Mouse (Mus musculus): ENCODE data around the gene Tmem240. TPM values are rescaled to one million over a fixed set of nuclear protein-coding genes. Genes with fewer than 3 reads are reported as not detected.
"Not testable (repeated sequence)": the region's sequence is repeated elsewhere in the genome, so short reads cannot be mapped to it uniquely, and the experiment has no call there.

Tmem240 gene
- polyA plus RNA-seq, 1 experiment from 2014 or later, result 0.39 TPM

DNA sequence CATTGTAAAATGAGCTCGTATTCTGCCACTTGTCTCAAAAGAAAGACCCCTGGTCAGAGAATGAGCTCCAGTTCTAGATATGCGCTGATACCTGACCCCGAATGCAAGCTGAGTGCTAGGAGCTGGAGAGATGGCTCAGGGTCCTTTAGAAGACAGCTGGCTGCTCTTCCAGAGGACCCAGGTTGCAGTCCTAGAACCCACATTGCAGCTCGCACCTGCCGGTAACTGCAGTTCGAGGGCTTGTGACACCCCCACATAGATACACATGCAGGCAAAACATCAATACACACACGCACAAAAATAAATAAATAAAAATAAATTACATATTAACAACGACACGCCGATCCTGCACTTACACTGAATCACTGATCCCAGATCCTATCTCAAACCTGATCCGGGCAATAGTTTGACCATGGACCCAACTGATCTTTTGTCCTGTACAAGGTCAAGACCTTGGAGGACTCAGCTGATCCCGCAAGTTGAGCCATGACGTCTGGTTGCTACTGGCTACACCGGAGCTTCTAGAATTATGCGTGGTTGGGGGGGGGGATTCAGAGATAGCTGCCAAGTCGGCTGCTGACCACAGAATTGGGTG lies 49.0 kb downstream of the Tmem240 start:
- Histone ChIP-seq H3K36me3 (ENCODE audit: control insufficient read depth, insufficient read depth, low read length) (no peaks in the 10 kb centered on the region), H3K27ac (replicated peaks) (peak overlapping the region; percentile 83; the same call in 1 of the 2 replicates), H3K4me1 (replicated peaks; ENCODE audit: control insufficient read depth, insufficient read depth) (no peaks in the 10 kb centered on the region), H3K27me3 (ENCODE audit: control insufficient read depth, insufficient read depth, low read length) (no peaks in the 10 kb centered on the region), H3K9ac (ENCODE audit: low read length) (no peak overlapping the region; the same call in 1 of the 2 replicates), H3K9me3 (ENCODE audit: control insufficient read depth, low read length) (no peaks in the 10 kb centered on the region), H3K4me3 (ENCODE audit: low read depth, low read length) (peak overlapping the region; percentile 63), H3K4me2 (replicated peaks; ENCODE audit: low read depth) (peak overlapping the region; percentile 75)
- WGBS, result 29% methylated on average over 16 of the region's 16 CpGs
- DNase-seq (ENCODE audit: low spot score), result no peak
- peak; percentile 21; the same call in 1 of the 2 replicates for ATAC-seq (ENCODE audit: low FRiP score, low TSS enrichment)
- TF ChIP-seq CTCF (IDR thresholded peaks at IDR 0.05; ENCODE audit: low read depth) (no peak), EP300 (optimal IDR thresholded peaks at IDR 0.05) (no peak)

DNA sequence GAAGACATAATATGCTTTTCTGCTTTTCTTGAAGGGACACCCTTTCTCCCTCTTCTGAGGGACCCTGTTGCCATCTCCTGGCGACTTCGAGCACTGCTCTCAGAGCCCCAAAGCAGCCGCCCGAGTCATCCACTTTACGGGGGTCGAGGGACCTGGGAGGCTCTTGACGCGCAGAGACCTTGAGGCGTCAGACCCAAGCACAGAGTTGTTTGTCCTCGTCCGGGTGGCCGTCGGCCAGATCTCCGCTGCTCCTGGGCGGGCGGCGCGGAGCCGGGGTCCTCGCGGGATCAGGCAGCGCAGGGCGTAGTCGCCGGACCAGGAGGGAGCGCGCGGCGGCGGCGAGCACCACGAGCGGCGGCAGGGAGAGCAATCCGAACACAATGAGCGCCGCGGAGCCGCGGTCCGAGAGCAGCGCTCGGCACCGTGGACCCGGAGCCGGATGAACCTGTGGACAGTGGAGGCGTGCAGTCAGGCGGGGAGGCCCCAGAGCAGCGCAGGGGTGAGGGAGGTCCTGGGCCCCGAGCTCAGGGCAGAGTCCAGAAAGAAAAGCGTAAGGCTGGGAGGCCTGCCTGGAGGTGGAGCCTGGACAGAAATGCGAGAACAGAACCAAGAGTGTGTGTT lies 49.6 kb downstream of the Tmem240 start:
- Histone ChIP-seq H3K4me3 (ENCODE audit: low read depth, low read length) (peak overlapping the region; percentile 63), H3K4me2 (replicated peaks; ENCODE audit: low read depth) (peak overlapping the region; percentile 75), H3K4me1 (replicated peaks; ENCODE audit: control insufficient read depth, insufficient read depth) (no peaks in the 10 kb centered on the region), H3K27ac (replicated peaks) (peak overlapping the region; percentile 83), H3K36me3 (ENCODE audit: control insufficient read depth, insufficient read depth, low read length) (no peaks in the 10 kb centered on the region), H3K9me3 (ENCODE audit: control insufficient read depth, low read length) (no peaks in the 10 kb centered on the region), H3K9ac (ENCODE audit: low read length) (peak overlapping the region; percentile 86), H3K27me3 (ENCODE audit: control insufficient read depth, insufficient read depth, low read length) (no peaks in the 10 kb centered on the region)
- DNase-seq (ENCODE audit: low spot score) (peak; percentile 83), ATAC-seq (ENCODE audit: low FRiP score, low TSS enrichment) (peak; percentile 84)
- WGBS, result under 1% methylated on average over 49 of the region's 52 CpGs
- TF ChIP-seq CTCF (IDR thresholded peaks at IDR 0.05; ENCODE audit: low read depth) (peak; percentile 87), EP300 (optimal IDR thresholded peaks at IDR 0.05) (no peak)

DNA sequence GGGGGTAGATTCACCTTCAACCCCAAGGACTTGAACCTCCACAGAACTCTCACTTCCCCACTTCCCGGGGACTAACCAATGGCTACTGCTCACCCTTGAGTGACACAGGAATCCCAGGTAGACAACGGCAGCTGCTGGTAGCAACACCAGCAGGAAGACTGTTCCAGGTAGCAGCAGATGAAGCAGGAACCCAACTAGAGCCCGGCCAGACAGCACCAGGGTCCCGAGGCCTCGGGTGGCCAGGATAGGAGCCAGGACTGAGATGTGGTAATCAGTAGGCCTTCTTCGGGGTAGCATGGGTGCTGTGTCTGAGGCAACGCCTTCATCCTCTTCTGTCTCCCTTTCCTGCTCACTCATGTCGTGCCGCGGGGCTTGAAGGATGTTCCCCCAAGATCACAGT lies 50.6 kb downstream of the Tmem240 start:
- Histone ChIP-seq H3K27me3 (ENCODE audit: control insufficient read depth, insufficient read depth, low read length) (no peaks in the 10 kb centered on the region), H3K4me1 (replicated peaks; ENCODE audit: control insufficient read depth, insufficient read depth) (no peaks in the 10 kb centered on the region), H3K4me2 (replicated peaks; ENCODE audit: low read depth) (no peak overlapping the region), H3K36me3 (ENCODE audit: control insufficient read depth, insufficient read depth, low read length) (no peaks in the 10 kb centered on the region), H3K27ac (replicated peaks) (no peak overlapping the region), H3K9me3 (ENCODE audit: control insufficient read depth, low read length) (no peaks in the 10 kb centered on the region), H3K9ac (ENCODE audit: low read length) (no peak overlapping the region), H3K4me3 (ENCODE audit: low read depth, low read length) (no peak overlapping the region)
- no peak for TF ChIP-seq CTCF (IDR thresholded peaks at IDR 0.05; ENCODE audit: low read depth)
- TF ChIP-seq EP300 (optimal IDR thresholded peaks at IDR 0.05), result no peak
- WGBS, result 78% methylated on average over 10 of the region's 10 CpGs
- ATAC-seq (ENCODE audit: low FRiP score, low TSS enrichment) (no peak), DNase-seq (ENCODE audit: low spot score) (no peak)

DNA sequence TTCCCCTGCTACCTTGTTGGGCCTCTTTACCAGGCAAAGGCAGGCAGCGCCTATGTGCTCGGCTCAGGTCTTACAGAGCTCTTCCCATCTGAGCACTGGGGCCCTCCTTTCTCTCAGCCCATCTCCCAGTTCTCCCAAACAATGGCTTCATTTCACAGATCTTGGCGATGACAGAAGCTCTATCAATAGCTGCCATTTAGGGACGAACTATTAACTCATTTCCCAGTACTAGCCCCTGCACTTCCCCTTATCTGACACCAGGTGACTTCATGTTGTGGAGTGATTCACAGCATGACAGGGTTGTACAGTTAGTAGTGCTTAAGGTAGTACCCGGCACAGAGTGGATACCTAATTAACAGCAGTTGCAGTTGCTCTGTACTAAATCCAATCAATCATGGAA lies 51.2 kb downstream of the Tmem240 start, which contains the start of gene Tmem88b:
TSS of gene Tmem88b (minus strand) at position 56 of the 400 bp plus-strand sequence.
- no peak for DNase-seq (ENCODE audit: low spot score)
- peak within 1 kb of the TSS; percentile 63 for H3K4me3 ChIP-seq (ENCODE audit: low read depth, low read length)
- no peaks in the 10 kb centered on the region for H3K27me3 ChIP-seq (ENCODE audit: control insufficient read depth, insufficient read depth, low read length)
- peak within 1 kb of the TSS; percentile 86 for H3K9ac ChIP-seq (ENCODE audit: low read length)
- TF ChIP-seq CTCF (IDR thresholded peaks at IDR 0.05; ENCODE audit: low read depth), result peak; percentile 58
- TF ChIP-seq EP300 (optimal IDR thresholded peaks at IDR 0.05), result no peak
- H3K36me3 ChIP-seq (ENCODE audit: control insufficient read depth, insufficient read depth, low read length), result no peaks in the 10 kb centered on the region
- H3K4me1 ChIP-seq (replicated peaks; ENCODE audit: control insufficient read depth, insufficient read depth), result no peaks in the 10 kb centered on the region
- H3K4me2 ChIP-seq (replicated peaks; ENCODE audit: low read depth), result peak within 1 kb of the TSS; percentile 75
- H3K27ac ChIP-seq (replicated peaks), result no peak within 1 kb of the TSS
- no peaks in the 10 kb centered on the region for H3K9me3 ChIP-seq (ENCODE audit: control insufficient read depth, low read length)
- ATAC-seq (ENCODE audit: low FRiP score, low TSS enrichment), result no peak
- 54% methylated on average over 5 of the region's 5 CpGs for WGBS

DNA sequence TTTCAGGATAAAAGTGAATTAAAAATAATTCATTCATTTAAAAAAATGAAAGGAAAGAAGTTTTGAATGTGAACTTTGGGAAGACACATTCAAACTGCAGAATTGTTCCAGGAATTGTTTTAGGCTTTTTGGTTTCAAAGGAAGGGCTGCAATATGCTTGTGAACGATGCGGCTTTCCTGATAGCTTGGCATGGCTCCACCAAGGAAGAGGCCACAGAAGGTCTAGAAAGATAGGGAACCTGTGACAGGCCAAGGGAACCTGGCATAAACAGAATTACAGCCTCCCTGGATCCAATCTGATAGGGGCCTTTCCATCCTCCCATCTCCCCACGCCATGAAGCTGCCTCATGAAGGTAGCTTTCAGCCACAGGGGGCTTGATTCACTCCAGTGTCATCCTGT lies 53.7 kb downstream of the Tmem240 start:
- ATAC-seq (ENCODE audit: low FRiP score, low TSS enrichment) (no peak), DNase-seq (ENCODE audit: low spot score) (no peak)
- TF ChIP-seq CTCF (IDR thresholded peaks at IDR 0.05; ENCODE audit: low read depth) (no peak), EP300 (optimal IDR thresholded peaks at IDR 0.05) (no peak)
- H3K36me3 ChIP-seq (ENCODE audit: control insufficient read depth, insufficient read depth, low read length), result no peaks in the 10 kb centered on the region
- no peak overlapping the region for H3K27ac ChIP-seq (replicated peaks)
- H3K9ac ChIP-seq (ENCODE audit: low read length), result no peak overlapping the region
- no peaks in the 10 kb centered on the region for H3K27me3 ChIP-seq (ENCODE audit: control insufficient read depth, insufficient read depth, low read length)
- no peak overlapping the region for H3K4me2 ChIP-seq (replicated peaks; ENCODE audit: low read depth)
- WGBS, result 67% methylated on average over 3 of the region's 3 CpGs
- no peak overlapping the region for H3K4me3 ChIP-seq (ENCODE audit: low read depth, low read length)
- no peaks in the 10 kb centered on the region for H3K4me1 ChIP-seq (replicated peaks; ENCODE audit: control insufficient read depth, insufficient read depth)
- no peaks in the 10 kb centered on the region for H3K9me3 ChIP-seq (ENCODE audit: control insufficient read depth, low read length)

DNA sequence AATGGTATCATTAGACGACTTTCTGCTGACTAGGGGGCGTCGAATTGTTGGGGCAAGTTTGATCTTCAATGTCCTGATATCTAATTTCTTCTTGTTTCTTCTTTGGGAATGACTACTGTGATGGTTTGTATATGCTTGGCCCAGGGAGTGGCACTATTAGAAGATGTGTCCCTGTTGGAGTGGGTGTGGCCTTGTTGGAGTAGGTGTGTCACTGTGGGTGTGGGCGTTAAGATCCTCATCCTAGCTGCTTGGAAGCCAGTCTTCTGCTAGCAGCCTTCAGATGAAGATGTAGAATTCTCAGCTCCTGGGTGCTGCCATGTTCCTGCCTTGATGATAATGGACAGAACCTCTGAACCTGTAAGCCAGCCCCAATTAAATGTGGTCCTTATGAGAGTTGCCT lies 54.2 kb downstream of the Tmem240 start:
- not testable (repeated sequence) for ATAC-seq (ENCODE audit: low FRiP score, low TSS enrichment); H3K27ac ChIP-seq (replicated peaks); H3K36me3 ChIP-seq (ENCODE audit: control insufficient read depth, insufficient read depth, low read length); H3K9me3 ChIP-seq (ENCODE audit: control insufficient read depth, low read length); H3K4me2 ChIP-seq (replicated peaks; ENCODE audit: low read depth); DNase-seq (ENCODE audit: low spot score); H3K4me1 ChIP-seq (replicated peaks; ENCODE audit: control insufficient read depth, insufficient read depth); H3K4me3 ChIP-seq (ENCODE audit: low read depth, low read length); H3K9ac ChIP-seq (ENCODE audit: low read length); H3K27me3 ChIP-seq (ENCODE audit: control insufficient read depth, insufficient read depth, low read length)
- WGBS, result 79% methylated on average over 4 of the region's 4 CpGs

All from stomach, postnatal 0 days (tissue).